Mouse (Mus musculus) intestine, embryonic 15.5 days (tissue): ENCODE measurements around the gene Myo19. TPM values are rescaled to one million over a fixed set of nuclear protein-coding genes. Genes with fewer than 3 reads are reported as not detected.

Source experiments
- ATAC-seq: fragments of 200-750 bp; cut with Nextera tagmentation; 2 replicates; pipeline ENCODE4 v1.8.0; 2017; ENCODE audit warnings: moderate TSS enrichment, moderate library complexity
- H3K27ac ChIP-seq: fragments of 300-500 bp; sonication (generic); 2 replicates; pipeline ENCODE4 v1.5.1; 2015; ENCODE audit warnings: mild to moderate bottlenecking, inconsistent platforms
- H3K27me3 ChIP-seq: fragments of 300-500 bp; sonication (generic); replicated peaks from 2 replicates; pipeline ENCODE4 v1.6.1; 2015; ENCODE audit warnings: inconsistent platforms
- H3K36me3 ChIP-seq: fragments of 300-500 bp; sonication (generic); 2 replicates; pipeline ENCODE4 v1.6.1; 2015; ENCODE audit warnings: inconsistent platforms
- H3K4me1 ChIP-seq: fragments of 300-500 bp; sonication (generic); replicated peaks from 2 replicates; pipeline ENCODE4 v1.6.1; 2015; ENCODE audit warnings: inconsistent platforms
- H3K4me2 ChIP-seq: fragments of 300-500 bp; sonication (generic); replicated peaks from 2 replicates; pipeline ENCODE4 v1.6.1; 2015; ENCODE audit warnings: mild to moderate bottlenecking, inconsistent platforms
- H3K4me3 ChIP-seq: fragments of 300-500 bp; sonication (generic); replicated peaks from 2 replicates; pipeline ENCODE4 v1.5.1; 2015; ENCODE audit warnings: inconsistent platforms
- H3K9ac ChIP-seq: fragments of 300-500 bp; sonication (generic); 2 replicates; pipeline ENCODE4 v1.6.1; 2015; ENCODE audit warnings: inconsistent platforms
- H3K9me3 ChIP-seq: fragments of 300-500 bp; sonication (generic); 2 replicates; pipeline ENCODE4 v1.6.1; 2016; ENCODE audit warnings: inconsistent platforms
- WGBS: fragments of 180-500 bp; shearing (Covaris S2); methylation state at CpG from one replicate; pipeline ENCODE4 v1.1.7; 2015; 5-methylcytosine and 5-hydroxymethylcytosine counted together
- polyA plus RNA-seq: library from polyadenylated mRNA; unstranded; fragments of >200 nt; fragmentation: Nextera tagmentation; extraction: Ambion mirVana; gene quantifications from 2 replicates; pipeline ENCODE4 v1.2.1, GENCODE M21; 2015

Gene Myo19
- 7.6 and 7.8 TPM in 2 replicates for polyA plus RNA-seq

DNA sequence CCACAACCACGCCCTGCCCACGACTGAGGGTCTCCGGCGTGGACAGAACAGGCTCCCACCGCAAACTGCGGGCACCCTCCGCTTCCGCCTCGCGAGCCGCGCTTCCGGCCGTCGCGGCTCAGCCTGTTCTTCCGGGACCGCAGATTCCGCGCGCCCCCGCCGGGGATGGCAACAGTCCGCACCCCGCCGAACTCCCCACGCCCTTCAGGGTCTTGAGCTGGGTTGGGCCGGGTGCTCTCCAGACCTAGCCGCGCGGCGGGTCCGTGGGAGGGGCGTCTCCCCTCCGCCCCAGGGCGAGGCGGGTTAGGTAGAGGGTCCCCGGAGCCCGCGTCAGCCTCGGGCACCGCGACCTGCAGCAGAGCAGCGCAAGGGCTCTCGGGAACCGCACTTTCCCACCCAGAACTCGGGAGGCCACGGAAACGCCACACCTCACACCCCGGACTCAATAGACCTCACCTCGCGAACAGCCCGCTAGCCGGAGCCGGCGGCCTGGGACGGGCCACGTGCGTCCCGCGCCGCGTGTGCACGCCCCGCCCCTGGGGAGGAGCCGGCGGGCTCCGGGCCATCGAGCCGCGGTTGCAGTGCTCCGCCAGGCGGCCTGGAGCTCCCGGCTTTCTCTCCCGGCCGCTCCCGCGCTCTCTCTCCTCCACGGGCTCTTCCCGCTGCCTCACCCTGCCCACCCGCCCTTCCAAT lies at the start of gene Myo19, which contains the start of gene Pigw:
Gene Myo19 (plus strand): TSS at position 377 of the 693 bp plus-strand sequence.
Gene Pigw (minus strand): TSS at position 514 of the 693 bp plus-strand sequence.
- Histone ChIP-seq H3K27ac (peak within 1 kb of the TSS; percentile 91), H3K9me3 (no peaks in the 10 kb centered on the region), H3K4me3 (peak within 1 kb of the TSS; percentile 74), H3K4me2 (peak within 1 kb of the TSS; percentile 85), H3K27me3 (no peaks in the 10 kb centered on the region), H3K36me3 (0 out of 2 replicates have a peak, but pooled peaks cover 3% of the 10 kb centered on the region), H3K9ac (peak within 1 kb of the TSS; percentile 68), H3K4me1 (peaks cover 5% of the 10 kb centered on the region; the same call in 1 of the 2 replicates)
- peak; percentile 98 for ATAC-seq
- WGBS: under 1% methylated on average over 80 of the region's 81 CpGs

DNA sequence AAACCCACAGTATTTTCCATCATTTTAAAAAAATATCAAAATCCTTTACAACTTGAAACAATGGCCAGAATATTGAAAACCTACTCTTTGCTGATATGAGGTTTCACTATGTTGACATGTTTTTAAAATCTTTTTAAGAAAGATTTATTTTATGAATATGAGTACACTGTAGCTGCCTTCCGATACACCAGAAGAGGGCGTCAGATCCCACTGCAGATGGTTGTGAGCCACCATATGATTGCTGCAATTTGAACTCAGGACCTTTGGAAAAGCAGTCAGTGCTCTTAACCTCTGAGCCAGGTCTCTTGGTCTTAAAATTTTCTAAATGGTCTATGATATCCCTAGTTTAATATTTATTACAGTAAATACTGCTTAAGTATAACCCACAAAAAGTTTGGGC lies 40.6 kb upstream of the Myo19 start:
- Histone ChIP-seq H3K36me3 (peaks cover 7% of the 10 kb centered on the region), H3K9ac (no peak overlapping the region), H3K27ac (no peak overlapping the region), H3K9me3 (no peaks in the 10 kb centered on the region), H3K4me2 (no peak overlapping the region), H3K27me3 (no peaks in the 10 kb centered on the region), H3K4me1 (no peaks in the 10 kb centered on the region), H3K4me3 (no peak overlapping the region)
- no peak for ATAC-seq
- 94% methylated on average over 2 of the region's 2 CpGs for WGBS

DNA sequence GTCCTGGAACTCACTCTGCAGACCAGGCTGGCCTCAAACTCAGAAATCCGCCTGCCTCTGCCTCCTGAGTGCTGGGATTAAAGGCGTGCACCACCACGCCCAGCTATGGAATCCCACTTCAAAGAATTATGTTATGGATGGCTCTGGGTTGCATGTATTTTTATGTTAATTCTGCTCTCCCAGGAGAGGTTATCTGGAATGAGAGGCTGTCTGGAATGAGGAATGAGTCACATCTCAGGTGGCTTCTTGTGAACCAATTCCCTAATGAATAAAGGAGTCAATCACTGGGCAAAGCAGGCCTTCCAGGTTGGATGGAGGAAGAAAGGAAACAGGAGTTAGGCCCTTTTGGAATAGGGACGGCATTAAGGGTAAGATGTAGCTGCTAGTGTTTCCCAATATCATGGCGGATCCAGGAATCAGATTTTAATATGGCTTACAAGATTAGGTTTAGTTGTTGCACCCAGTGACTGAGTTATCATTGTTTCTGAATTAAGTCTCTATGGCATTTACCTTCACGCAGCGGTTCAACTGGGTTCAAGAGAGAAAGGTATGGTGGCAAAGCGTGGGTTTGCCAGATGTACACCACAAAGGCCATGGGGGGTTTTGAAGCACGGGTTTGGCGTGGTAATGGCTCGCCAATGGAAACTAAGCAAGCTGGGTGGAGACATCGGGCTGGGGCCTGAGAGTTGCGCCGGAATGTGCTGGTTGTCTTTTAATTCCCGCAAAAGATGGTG lies 33.0 kb upstream of the Myo19 start:
- H3K9ac ChIP-seq: no peak overlapping the region
- H3K36me3 ChIP-seq: peaks cover 6% of the 10 kb centered on the region; the same call in 1 of the 2 replicates
- no peaks in the 10 kb centered on the region for H3K27me3 ChIP-seq
- 94% methylated on average over 15 of the region's 15 CpGs for WGBS
- no peaks in the 10 kb centered on the region for H3K4me1 ChIP-seq
- H3K9me3 ChIP-seq: no peaks in the 10 kb centered on the region
- no peak for ATAC-seq
- no peak overlapping the region for H3K27ac ChIP-seq
- H3K4me2 ChIP-seq: no peak overlapping the region
- H3K4me3 ChIP-seq: no peak overlapping the region

DNA sequence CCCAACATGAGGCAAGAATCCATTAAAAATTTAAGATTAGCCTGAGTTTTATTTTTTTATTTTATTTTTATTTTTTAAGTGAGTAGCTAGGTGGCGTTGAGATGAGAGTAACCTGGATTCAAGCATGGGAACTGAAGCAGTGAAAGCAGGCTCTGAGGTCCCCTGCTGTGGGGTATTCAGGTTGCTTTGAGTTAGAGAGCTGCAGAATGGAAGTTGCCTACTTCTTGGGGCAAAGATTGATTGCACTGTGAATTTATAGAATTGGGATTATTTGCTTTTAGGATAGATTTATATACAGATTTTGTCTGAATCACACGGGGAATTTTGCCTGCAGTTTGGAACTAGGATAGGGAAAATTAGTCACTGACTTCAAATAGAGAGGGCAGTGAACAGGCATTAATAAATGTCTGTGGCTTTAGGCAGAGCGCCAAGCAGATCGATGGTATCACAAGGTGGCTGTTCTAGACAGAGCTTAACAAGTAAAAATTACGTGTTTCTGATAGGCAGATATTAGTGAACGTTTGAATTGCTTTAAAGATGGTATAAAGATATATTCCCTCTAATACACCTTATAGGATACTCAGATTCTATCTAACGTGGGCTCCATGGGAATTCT lies 32.4 kb upstream of the Myo19 start:
- H3K27ac ChIP-seq: no peak overlapping the region
- H3K27me3 ChIP-seq: no peaks in the 10 kb centered on the region
- no peaks in the 10 kb centered on the region for H3K9me3 ChIP-seq
- WGBS: 84% methylated on average over 7 of the region's 7 CpGs
- no peak for ATAC-seq
- no peaks in the 10 kb centered on the region for H3K4me1 ChIP-seq
- H3K4me3 ChIP-seq: no peak overlapping the region
- peaks cover 6% of the 10 kb centered on the region; the same call in 1 of the 2 replicates for H3K36me3 ChIP-seq
- H3K4me2 ChIP-seq: no peak overlapping the region
- H3K9ac ChIP-seq: no peak overlapping the region

DNA sequence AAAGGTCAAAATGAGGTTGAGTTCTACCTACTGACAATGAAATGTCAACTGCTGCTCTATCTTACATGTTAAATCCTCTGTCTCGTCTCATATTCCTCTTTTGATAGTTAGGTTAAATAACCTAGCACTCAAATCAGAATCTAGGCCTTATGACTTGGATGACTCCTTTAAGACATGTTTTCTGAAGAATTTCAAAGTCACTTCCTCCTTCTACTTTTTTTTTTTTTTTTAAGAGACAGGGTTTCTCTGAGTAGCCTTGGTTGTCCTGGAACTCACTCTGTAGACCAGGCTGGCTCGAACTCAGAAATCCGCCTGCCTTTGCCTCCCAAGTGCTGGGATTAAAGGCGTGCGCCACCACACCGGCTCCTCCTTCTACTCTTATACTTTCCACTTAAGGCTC lies 24.7 kb upstream of the Myo19 start:
- H3K9me3 ChIP-seq: no peaks in the 10 kb centered on the region
- H3K9ac ChIP-seq: no peak overlapping the region
- no peaks in the 10 kb centered on the region for H3K27me3 ChIP-seq
- no peak overlapping the region for H3K27ac ChIP-seq
- no peaks in the 10 kb centered on the region for H3K4me1 ChIP-seq
- WGBS: 96% methylated on average over 6 of the region's 6 CpGs
- ATAC-seq: no peak
- peaks cover 3% of the 10 kb centered on the region; the same call in 1 of the 2 replicates for H3K36me3 ChIP-seq
- H3K4me3 ChIP-seq: no peak overlapping the region
- no peak overlapping the region for H3K4me2 ChIP-seq

DNA sequence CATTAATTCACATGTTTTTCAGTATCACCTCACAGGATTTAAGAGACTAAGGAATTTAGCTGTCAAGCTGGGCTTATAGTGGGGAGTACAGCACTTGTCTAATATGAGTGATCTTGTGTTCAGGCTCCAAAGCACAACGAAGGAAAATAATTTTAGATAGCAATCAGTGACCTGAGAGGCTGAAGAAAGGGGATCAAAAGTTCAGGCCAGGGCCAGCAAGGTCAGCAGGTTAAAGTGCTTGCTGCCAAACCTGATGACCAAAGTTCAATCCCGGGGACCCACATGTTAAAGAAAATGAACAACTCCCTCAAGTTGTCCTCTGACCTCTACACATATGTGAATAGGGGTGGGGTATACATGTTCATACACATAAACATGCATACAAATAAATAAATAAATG lies 14.7 kb upstream of the Myo19 start:
- no peak for ATAC-seq
- Histone ChIP-seq H3K27ac (no peak overlapping the region), H3K4me3 (no peak overlapping the region), H3K9me3 (no peaks in the 10 kb centered on the region), H3K4me2 (no peak overlapping the region), H3K4me1 (peaks cover 5% of the 10 kb centered on the region; the same call in 1 of the 2 replicates), H3K9ac (no peak overlapping the region), H3K36me3 (no peaks in the 10 kb centered on the region), H3K27me3 (no peaks in the 10 kb centered on the region)
- 63% methylated on average over 2 of the region's 2 CpGs for WGBS

DNA sequence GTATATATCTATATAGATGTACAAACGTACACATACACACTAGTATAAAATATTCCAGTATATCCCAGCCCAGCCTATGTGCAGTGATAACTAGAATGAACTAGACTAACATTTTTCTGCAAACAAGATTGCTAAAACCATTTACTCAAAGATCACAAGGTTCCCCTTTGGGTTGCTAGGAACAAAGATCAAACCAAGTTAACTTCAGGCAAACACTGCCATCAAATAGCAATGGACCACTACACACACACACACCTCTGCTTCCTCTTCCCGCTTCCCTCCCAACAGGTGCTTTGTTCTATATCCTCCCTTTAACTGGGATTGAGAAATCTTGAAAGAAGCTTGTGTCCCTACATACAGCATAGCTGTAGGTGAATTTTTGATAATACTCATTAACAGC lies 12.4 kb upstream of the Myo19 start:
- WGBS: 78% methylated on average over 2 of the region's 2 CpGs
- H3K27ac ChIP-seq: no peak overlapping the region
- H3K36me3 ChIP-seq: no peaks in the 10 kb centered on the region
- no peaks in the 10 kb centered on the region for H3K27me3 ChIP-seq
- H3K4me1 ChIP-seq: peaks cover 5% of the 10 kb centered on the region; the same call in 1 of the 2 replicates
- H3K4me3 ChIP-seq: no peak overlapping the region
- no peak overlapping the region for H3K9ac ChIP-seq
- ATAC-seq: no peak
- H3K9me3 ChIP-seq: no peaks in the 10 kb centered on the region
- peak overlapping the region; percentile 28; the same call in 1 of the 2 replicates for H3K4me2 ChIP-seq

DNA sequence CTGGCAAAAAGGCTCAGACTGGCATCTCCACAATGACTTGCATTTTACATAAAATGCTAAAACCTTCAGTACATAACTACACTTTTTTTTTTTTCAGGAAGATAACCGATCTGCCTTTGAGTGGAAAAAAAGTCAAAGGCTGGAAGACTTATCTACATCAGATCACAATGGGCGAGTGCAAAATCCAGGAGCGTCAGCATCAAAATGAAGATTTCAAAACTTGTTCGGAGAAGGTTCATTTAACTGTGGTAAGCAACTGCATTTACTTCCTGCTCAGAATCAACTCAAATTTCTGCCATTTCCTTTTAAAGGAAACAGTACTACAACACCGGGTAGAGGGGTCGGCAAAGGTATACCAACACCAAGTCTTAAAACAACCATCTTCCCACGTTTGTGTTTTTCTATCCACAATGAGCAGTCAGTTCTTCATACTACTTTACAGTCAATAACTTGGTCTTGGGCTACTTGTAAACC lies 11.1 kb upstream of the Myo19 start:
- Histone ChIP-seq H3K27ac (peak overlapping the region; percentile 98), H3K9ac (peak overlapping the region; percentile 92), H3K4me2 (peak overlapping the region; percentile 75), H3K4me1 (peaks cover 5% of the 10 kb centered on the region; the same call in 1 of the 2 replicates), H3K9me3 (no peaks in the 10 kb centered on the region), H3K36me3 (no peaks in the 10 kb centered on the region), H3K4me3 (peak overlapping the region; percentile 86), H3K27me3 (no peaks in the 10 kb centered on the region)
- whole genome bisulfite sequencing: 11% methylated on average over 7 of the region's 7 CpGs
- ATAC-seq: no peak

DNA sequence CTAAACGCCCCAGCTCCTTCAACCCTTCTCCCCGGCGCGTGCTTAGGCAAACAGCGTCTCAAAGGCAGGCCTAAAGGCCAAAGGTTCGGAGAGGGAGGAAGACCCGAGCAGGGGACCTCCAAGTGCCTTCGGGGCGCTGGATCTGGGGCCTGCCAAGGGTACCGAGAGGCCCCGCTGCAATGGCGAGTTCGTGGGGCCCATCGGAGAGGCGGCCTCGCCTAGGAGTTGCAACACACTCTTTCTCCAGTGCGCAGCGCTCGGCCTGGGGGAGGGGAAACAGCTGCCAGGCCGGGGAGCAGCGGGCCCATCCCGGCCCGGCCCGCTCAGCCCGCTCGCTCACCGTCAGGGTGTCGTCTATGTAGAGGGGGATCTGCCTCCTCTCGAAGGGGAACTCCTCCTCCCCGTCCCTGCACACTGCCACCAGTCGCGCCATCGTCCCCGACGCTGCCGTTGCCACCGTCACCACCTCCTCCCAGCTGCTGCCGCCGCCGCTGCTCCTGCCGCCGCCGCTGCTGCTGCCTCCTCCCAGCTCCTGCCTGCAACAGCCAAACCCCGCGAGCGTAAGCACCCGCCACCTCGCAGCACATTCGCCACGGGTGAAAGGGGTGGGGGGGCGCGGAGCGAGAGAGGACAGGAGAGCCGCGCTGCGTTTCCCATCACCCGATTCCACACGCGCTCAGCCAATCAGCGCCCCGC lies 10.3 kb upstream of the Myo19 start:
- peak overlapping the region; percentile 98 for H3K27ac ChIP-seq
- under 1% methylated on average over 61 of the region's 61 CpGs for WGBS
- H3K4me1 ChIP-seq: peaks cover 5% of the 10 kb centered on the region; the same call in 1 of the 2 replicates
- H3K27me3 ChIP-seq: no peaks in the 10 kb centered on the region
- H3K36me3 ChIP-seq: no peaks in the 10 kb centered on the region
- H3K4me2 ChIP-seq: peak overlapping the region; percentile 75
- H3K9ac ChIP-seq: peak overlapping the region; percentile 92
- peak overlapping the region; percentile 86 for H3K4me3 ChIP-seq
- no peaks in the 10 kb centered on the region for H3K9me3 ChIP-seq
- peak; percentile 79 for ATAC-seq

DNA sequence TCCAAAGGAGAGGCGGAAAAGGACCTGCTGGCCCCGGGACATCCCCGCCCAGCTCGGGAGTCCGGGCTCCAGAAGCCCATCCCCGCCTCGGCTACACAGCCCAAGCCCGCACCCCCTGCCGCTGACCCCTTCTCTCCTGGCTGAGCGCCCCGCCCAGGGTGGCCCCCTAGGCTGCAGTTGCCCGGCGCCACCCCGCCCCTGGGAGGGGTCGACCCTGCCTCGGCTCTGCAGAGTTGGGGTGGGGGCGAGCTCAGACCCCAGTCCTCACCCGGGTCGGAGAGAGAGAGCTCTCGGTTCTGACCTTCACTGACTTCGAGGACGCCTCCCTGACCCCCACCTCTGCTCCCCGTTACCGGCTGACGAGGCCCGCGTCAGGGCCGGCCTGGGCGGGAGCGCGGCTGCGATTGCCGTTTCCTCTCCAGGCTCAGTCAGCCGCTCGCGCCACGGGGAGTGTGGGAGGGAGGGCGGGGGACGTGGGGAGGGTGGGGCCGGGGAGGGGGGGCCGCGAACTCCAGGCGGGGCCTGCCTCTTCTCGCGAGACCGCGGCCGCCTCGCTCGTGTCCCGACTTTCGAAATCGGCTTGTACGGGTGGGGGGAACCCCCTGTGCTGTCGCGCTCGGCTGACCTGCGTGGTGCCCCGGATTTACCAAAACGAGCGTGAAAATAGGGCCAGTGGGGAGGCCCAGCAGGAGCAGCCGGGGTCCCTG lies 9.5 kb upstream of the Myo19 start, which contains the start of gene Ggnbp2:
Gene Ggnbp2 (minus strand): TSS at position 481 of the 707 bp plus-strand sequence.
- Histone ChIP-seq H3K9me3 (no peaks in the 10 kb centered on the region), H3K4me3 (peak within 1 kb of the TSS; percentile 86), H3K4me1 (peaks cover 5% of the 10 kb centered on the region; the same call in 1 of the 2 replicates), H3K27me3 (no peaks in the 10 kb centered on the region), H3K27ac (peak within 1 kb of the TSS; percentile 99), H3K4me2 (peak within 1 kb of the TSS; percentile 75), H3K9ac (peak within 1 kb of the TSS; percentile 92), H3K36me3 (no peaks in the 10 kb centered on the region)
- peak; percentile 91 for ATAC-seq
- WGBS: under 1% methylated on average over 48 of the region's 62 CpGs

DNA sequence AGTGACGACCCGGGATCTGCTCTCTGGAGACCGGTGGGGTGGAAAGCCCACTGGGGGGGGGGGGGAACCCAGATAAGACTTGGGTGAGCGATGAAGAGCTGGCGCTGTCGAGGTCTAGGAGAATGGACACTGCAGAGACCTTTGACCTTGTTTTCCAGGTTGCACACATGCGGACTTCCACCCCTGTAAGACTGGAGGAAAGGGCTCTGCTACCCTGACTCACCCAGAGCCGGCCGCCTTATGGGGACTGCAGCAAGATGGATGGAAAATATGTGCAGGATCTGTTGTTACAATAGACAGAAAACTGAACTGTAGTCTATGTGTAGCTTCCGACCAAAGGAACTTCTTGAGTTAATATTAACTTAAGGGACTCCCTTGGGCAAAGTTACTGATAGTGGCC lies 8.9 kb upstream of the Myo19 start:
- Histone ChIP-seq H3K27ac (peak overlapping the region; percentile 99), H3K27me3 (no peaks in the 10 kb centered on the region), H3K9ac (peak overlapping the region; percentile 83), H3K4me1 (peaks cover 3% of the 10 kb centered on the region; the same call in 1 of the 2 replicates), H3K9me3 (no peaks in the 10 kb centered on the region), H3K4me2 (peak overlapping the region; percentile 63), H3K36me3 (no peaks in the 10 kb centered on the region), H3K4me3 (peak overlapping the region; percentile 86)
- ATAC-seq: peak; percentile 59
- WGBS: under 1% methylated on average over 10 of the region's 10 CpGs
